Mouse (Mus musculus) spleen, adult 2 months (tissue): Measurements from ENCODE around the gene Nenf.

ENCODE experiments used
- CTCF ChIP-seq: fragments of 200-500 bp; IDR thresholded peaks from 2 replicates; pipeline ENCODE4 v1.5.1; 2011; ENCODE audit warnings: mild to moderate bottlenecking, inconsistent platforms; ENCODE audit not compliant: insufficient read depth, insufficient read length, insufficient replicate concordance; ENCODE audit errors: extremely low read depth
- POLR2A ChIP-seq: fragments of 200-500 bp; IDR thresholded peaks from 2 replicates; pipeline ENCODE4 v1.6.1; 2011; ENCODE audit warnings: low read depth, low read length, inconsistent platforms

GRCm38 (mm10) chr1:191293996-191294795 is 23.8 kb downstream of the Nenf start:
- TF ChIP-seq CTCF (no peak), POLR2A (no peak)
